Mouse (Mus musculus) liver, postnatal 0 days (tissue): Measurements from ENCODE around the gene Btnl1. TPM values are rescaled to one million over a fixed set of nuclear protein-coding genes. Genes with fewer than 3 reads are reported as not detected.

Source experiments
- ATAC-seq: fragments of 200-750 bp; cut with Nextera tagmentation; 2 replicates; pipeline ENCODE4 v1.8.0; 2017; ENCODE audit warnings: mild to moderate bottlenecking, moderate library complexity
- DNase-seq: peaks from one replicate; pipeline ENCODE4 v3.0.0-alpha.2; 2016
- H3K27ac ChIP-seq: fragments of 300-500 bp; sonication (generic); 2 replicates; pipeline ENCODE4 v1.5.1; 2014; ENCODE audit warnings: antibody characterized with exemption, moderate library complexity, mild to moderate bottlenecking, low read depth
- H3K27me3 ChIP-seq: fragments of 300-500 bp; sonication (generic); 2 replicates; pipeline ENCODE4 v1.6.1; 2014; ENCODE audit warnings: low read length, control low read depth, mixed read lengths; ENCODE audit not compliant: insufficient read depth
- H3K36me3 ChIP-seq: fragments of 300-500 bp; sonication (generic); replicated peaks from 2 replicates; pipeline ENCODE4 v1.6.1; 2014; ENCODE audit warnings: mild to moderate bottlenecking, control low read depth, low read length, moderate library complexity, mixed read lengths; ENCODE audit not compliant: insufficient read depth
- H3K4me1 ChIP-seq: fragments of 300-500 bp; sonication (generic); 2 replicates; pipeline ENCODE4 v1.6.1; 2014; ENCODE audit warnings: antibody characterized with exemption, mild to moderate bottlenecking, control low read depth; ENCODE audit not compliant: insufficient read depth
- H3K4me2 ChIP-seq: fragments of 300-500 bp; sonication (generic); 2 replicates; pipeline ENCODE4 v1.6.1; 2014; ENCODE audit warnings: low read depth, mild to moderate bottlenecking, low read length, moderate library complexity, mixed read lengths
- H3K4me3 ChIP-seq: fragments of 300-500 bp; sonication (generic); 2 replicates; pipeline ENCODE4 v1.5.1; 2014; ENCODE audit warnings: low read depth, low read length
- H3K9ac ChIP-seq: fragments of 300-500 bp; sonication (generic); replicated peaks from 2 replicates; pipeline ENCODE4 v1.6.1; 2014; ENCODE audit warnings: mild to moderate bottlenecking, moderate library complexity
- H3K9me3 ChIP-seq: fragments of 300-500 bp; sonication (generic); 2 replicates; pipeline ENCODE4 v1.6.1; 2016; ENCODE audit warnings: mild to moderate bottlenecking, control low read depth, low read length, mixed read lengths
- CTCF ChIP-seq: sonication (generic); IDR thresholded peaks from 2 replicates; pipeline ENCODE4 v1.5.1; 2016; ENCODE audit warnings: antibody characterized with exemption, low read depth
- EP300 ChIP-seq: IDR thresholded peaks from 2 replicates; pipeline ENCODE4 v1.6.1; 2016; ENCODE audit warnings: antibody characterized with exemption, low read depth, mild to moderate bottlenecking
- WGBS: fragments of 180-500 bp; shearing (Covaris S2); extraction: QIAGEN DNeasy Blood & Tissue Kit; methylation state at CpG from one replicate; pipeline ENCODE4 v1.1.7; 2014; ENCODE audit not compliant: insufficient replicate concordance; 5-methylcytosine and 5-hydroxymethylcytosine counted together
- polyA plus RNA-seq: library from polyadenylated mRNA; unstranded; fragments of >200 nt; fragmentation: Nextera tagmentation; extraction: Ambion mirVana; gene quantifications from 2 replicates; pipeline ENCODE4 v1.2.1, GENCODE M21; 2015

Btnl1 gene
- polyA plus RNA-seq, 1 experiment from 2014 or later, result not detected

DNA sequence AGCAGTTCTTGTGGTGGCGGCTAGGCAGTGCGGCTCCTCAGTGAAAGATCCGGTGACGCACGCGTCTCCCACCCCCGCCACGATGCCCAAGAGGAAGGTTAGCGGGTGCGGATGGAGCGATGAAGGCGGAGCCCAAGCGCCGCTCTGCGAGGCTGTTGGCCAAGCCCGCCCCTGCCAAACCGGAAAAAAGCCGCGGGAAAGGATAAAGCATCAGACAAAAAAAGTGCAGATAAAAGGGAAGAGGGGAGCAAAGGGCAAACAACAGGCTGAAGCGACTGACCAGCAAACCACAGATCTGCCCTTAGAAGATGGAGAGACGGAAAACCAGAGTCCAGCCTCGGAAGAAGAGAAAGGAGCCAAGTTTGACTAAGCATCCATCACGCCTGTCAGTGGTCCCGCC is 15.4 kb downstream of the Btnl1 start:
- Histone ChIP-seq H3K9me3 (no peaks in the 10 kb centered on the region), H3K4me2 (peak overlapping the region; percentile 55), H3K4me1 (peaks cover 4% of the 10 kb centered on the region; the same call in 1 of the 2 replicates), H3K27ac (no peak overlapping the region), H3K27me3 (peaks cover 5% of the 10 kb centered on the region; the same call in 1 of the 2 replicates), H3K4me3 (peak overlapping the region; percentile 29), H3K9ac (no peak overlapping the region), H3K36me3 (no peaks in the 10 kb centered on the region)
- WGBS, result 2% methylated on average over 24 of the region's 24 CpGs
- peak; percentile 39 for DNase-seq
- ATAC-seq, result no peak
- TF ChIP-seq EP300, result no peak
- TF ChIP-seq CTCF, result no peak

- WGBS, result 58% methylated on average over 5 of the region's 5 CpGs
- peaks cover 6% of the 10 kb centered on the region; the same call in 1 of the 2 replicates for H3K27me3 ChIP-seq
- DNase-seq, result no peak
These were observed 20.4 kb downstream of the Btnl1 start for GRCm38 (mm10) chr17:34397357-34397756.

DNA sequence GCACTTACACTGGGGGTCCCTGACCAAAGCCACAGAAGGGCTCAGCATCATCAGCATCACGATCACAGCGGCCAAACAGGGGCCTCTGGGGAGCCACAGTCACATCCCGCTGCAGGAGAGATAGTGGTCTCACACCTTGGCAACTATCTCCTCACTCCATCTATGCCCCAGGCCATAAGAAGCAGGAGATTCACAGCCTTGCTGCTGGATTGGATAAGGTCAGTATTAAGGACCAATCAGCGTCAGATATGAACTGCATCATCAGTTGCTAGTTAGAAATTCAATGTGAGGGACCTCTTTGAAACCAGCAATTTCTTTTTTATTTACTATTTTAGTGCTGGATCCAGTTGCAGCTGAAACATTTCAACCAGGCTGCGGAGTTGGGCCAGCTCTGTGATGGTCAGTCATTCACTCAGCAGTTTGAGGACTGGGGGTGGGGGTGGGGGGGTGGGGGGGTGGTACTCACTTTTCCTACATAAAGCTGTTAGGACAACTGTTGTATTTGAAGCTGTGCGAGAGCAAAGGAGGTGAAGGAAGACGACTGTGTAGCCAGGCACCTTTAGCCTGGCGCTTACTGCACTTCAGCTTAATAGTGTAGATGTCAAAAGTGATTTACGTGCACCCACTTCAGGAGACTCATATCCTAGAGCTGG is 21.3 kb downstream of the Btnl1 start:
- ATAC-seq (peak; percentile 80), DNase-seq (no peak)
- Histone ChIP-seq H3K27ac (no peak overlapping the region), H3K9ac (no peak overlapping the region), H3K36me3 (no peaks in the 10 kb centered on the region), H3K4me1 (no peaks in the 10 kb centered on the region), H3K4me3 (peak overlapping the region; percentile 48), H3K9me3 (no peaks in the 10 kb centered on the region), H3K27me3 (peaks cover 6% of the 10 kb centered on the region; the same call in 1 of the 2 replicates), H3K4me2 (peak overlapping the region; percentile 83)
- TF ChIP-seq EP300 (no peak), CTCF (no peak)
- 15% methylated on average over 9 of the region's 9 CpGs for WGBS

More at GRCm38 (mm10) chr17:34397357-34397756, 20.4 kb downstream of the Btnl1 start:
- no peak for ATAC-seq
- no peak overlapping the region for H3K4me3 ChIP-seq
- no peaks in the 10 kb centered on the region for H3K4me1 ChIP-seq
- H3K27ac ChIP-seq, result no peak overlapping the region
- TF ChIP-seq CTCF, result peak; percentile 35
- no peak for TF ChIP-seq EP300
- no peak overlapping the region for H3K4me2 ChIP-seq
- no peak overlapping the region for H3K9ac ChIP-seq
- no peaks in the 10 kb centered on the region for H3K36me3 ChIP-seq
- no peaks in the 10 kb centered on the region for H3K9me3 ChIP-seq

GRCm38 (mm10) chr17:34398711-34399393 is 21.9 kb downstream of the Btnl1 start, which contains the start of gene BC051142:
BC051142 (plus strand) TSS chr17:34398820.
- Histone ChIP-seq H3K4me1 (no peaks in the 10 kb centered on the region), H3K9ac (peak within 1 kb of the TSS; percentile 59), H3K9me3 (no peaks in the 10 kb centered on the region), H3K4me3 (peak within 1 kb of the TSS; percentile 48), H3K27me3 (peaks cover 6% of the 10 kb centered on the region; the same call in 1 of the 2 replicates), H3K36me3 (no peaks in the 10 kb centered on the region), H3K4me2 (peak within 1 kb of the TSS; percentile 83), H3K27ac (peak within 1 kb of the TSS; percentile 24; the same call in 1 of the 2 replicates)
- WGBS, result 5% methylated on average over 34 of the region's 34 CpGs
- ATAC-seq (peak; percentile 90), DNase-seq (peak; percentile 59)
- no peak for TF ChIP-seq CTCF
- no peak for TF ChIP-seq EP300

GRCm38 (mm10) chr17:34399394-34399715 is 22.4 kb downstream of the Btnl1 start:
- H3K9me3 ChIP-seq, result no peaks in the 10 kb centered on the region
- no peak overlapping the region for H3K9ac ChIP-seq
- ATAC-seq, result no peak
- DNase-seq, result no peak
- H3K4me3 ChIP-seq, result no peak overlapping the region
- WGBS, result 53% methylated on average over 4 of the region's 4 CpGs
- H3K27ac ChIP-seq, result no peak overlapping the region
- H3K4me2 ChIP-seq, result peak overlapping the region; percentile 83; the same call in 1 of the 2 replicates
- H3K36me3 ChIP-seq, result no peaks in the 10 kb centered on the region
- no peak for TF ChIP-seq CTCF
- TF ChIP-seq EP300, result no peak
- peaks cover 6% of the 10 kb centered on the region; the same call in 1 of the 2 replicates for H3K27me3 ChIP-seq
- no peaks in the 10 kb centered on the region for H3K4me1 ChIP-seq

DNA sequence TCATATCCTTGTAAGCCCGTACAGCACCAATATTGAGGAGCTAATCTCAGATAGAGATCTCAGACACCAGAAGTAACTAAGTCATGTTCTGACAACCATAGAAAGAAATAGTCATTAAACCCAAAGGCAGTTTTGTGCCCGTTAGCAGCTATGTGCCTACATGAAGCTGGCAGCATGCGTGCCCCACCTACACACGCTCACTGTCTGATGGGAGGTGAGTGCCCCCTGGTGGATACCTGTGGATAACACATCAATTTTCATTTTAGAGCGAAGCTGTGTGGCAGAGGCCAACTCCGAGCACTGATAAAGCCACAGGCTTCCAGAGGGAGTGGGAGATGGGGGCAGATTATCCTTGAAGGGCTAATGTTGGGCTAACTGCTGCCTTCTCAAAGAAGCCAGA is 34.2 kb downstream of the Btnl1 start:
- no peak for ATAC-seq

More for the DNA sequence above, 34.2 kb downstream of the Btnl1 start:
- Histone ChIP-seq H3K4me2 (no peak overlapping the region), H3K27me3 (0 out of 2 replicates have a peak, but pooled peaks cover 3% of the 10 kb centered on the region), H3K9ac (no peak overlapping the region), H3K36me3 (no peaks in the 10 kb centered on the region), H3K4me3 (no peak overlapping the region), H3K4me1 (no peaks in the 10 kb centered on the region), H3K9me3 (no peaks in the 10 kb centered on the region), H3K27ac (no peak overlapping the region)
- TF ChIP-seq CTCF (peak; percentile 91), EP300 (no peak)
- WGBS, result 15% methylated on average over 6 of the region's 6 CpGs
- DNase-seq, result peak; percentile 72
